Mouse (Mus musculus) left cerebral cortex, adult 2 months (tissue): ENCODE results near the gene Mtmr12. TPM values are rescaled to one million over a fixed set of nuclear protein-coding genes. Genes with fewer than 3 reads are reported as not detected.

Source experiments
- DNase-seq, 2 experiments: peaks; one replicate each; pipeline ENCODE4 v3.0.0; 2021 to 2022; ENCODE audit warnings: low spot score in 2 of 2, mixed read lengths in 1 of 2; ENCODE audit errors: extremely low spot score in 1 of 2
- H3K27ac ChIP-seq: fragments of 200-600 bp; 2 replicates; pipeline ENCODE4 v1.8.1; 2022
- H3K4me3 ChIP-seq: fragments of 200-600 bp; 2 replicates; pipeline ENCODE4 v1.8.1; 2022
- CTCF ChIP-seq: fragments of 200-600 bp; IDR thresholded peaks from 2 replicates; pipeline ENCODE4 v1.8.1; 2022; ENCODE audit warnings: antibody characterized with exemption, mild to moderate bottlenecking, moderate library complexity
- intact Hi-C: fragments of 180-260 bp; cut with DNase I; formaldehyde crosslinking; loops from one replicate; pipeline ENCODE4 v1.15.1; 2025
- total RNA-seq, 2 experiments: library from RNA; stranded (reverse); gene quantifications; 2 replicates each; pipeline ENCODE4 v1.2.3; 2021

Gene Mtmr12
- total RNA-seq, 2 experiments from 2014 or later, result 54.9 to 55.6 TPM

DNA sequence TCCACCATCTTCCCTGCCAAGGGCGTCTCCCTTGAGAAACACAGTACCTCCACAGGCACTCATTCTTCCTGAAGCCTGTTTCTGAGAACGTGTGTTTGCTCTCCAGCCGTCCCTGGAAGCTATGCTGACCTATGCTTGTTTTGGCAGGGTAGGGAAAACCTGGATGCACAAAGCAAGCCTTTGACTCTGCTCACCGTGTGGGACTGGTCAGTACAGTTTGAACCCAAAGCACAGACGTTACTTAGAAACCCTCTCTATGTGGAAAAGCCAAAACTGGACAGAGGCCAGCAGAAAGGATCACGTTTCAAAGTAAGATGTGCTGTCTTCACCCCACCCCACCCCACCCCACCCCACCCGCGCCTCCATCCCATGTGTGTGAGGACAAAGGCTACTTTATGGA is 61.6 kb downstream of the Mtmr12 start:
- no peak for TF ChIP-seq CTCF
- no peak overlapping the region for H3K27ac ChIP-seq
- intact Hi-C loops, result loop anchor here (5.0 kb wide), 1 partner anchor 294 kb away; no protein-coding TSS in a partner anchor
- no peak overlapping the region for H3K4me3 ChIP-seq
- no peak for DNase-seq

DNA sequence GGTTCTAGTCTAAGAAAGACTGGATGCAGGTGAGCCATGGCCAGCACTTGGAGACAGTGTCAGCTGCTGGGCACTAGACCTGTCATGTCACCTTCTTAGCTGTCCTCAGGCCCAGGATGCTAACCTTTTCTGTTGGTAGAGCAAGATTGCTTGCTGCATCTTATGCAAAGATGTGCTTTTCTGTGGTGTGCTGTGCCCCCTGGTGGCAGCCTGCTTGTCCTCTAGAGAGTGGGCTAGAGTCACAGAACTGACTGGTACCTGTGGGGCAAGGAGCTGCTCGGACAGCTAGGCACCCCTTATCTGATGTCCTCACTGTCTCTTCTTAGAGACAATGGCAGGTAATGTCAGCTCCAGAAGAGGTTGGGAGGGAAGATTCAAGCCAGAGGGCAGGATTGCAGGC is 63.2 kb downstream of the Mtmr12 start:
- peak; percentile 68 to 69 for DNase-seq
- TF ChIP-seq CTCF, result peak; percentile 84
- Histone ChIP-seq H3K4me3 (no peak overlapping the region), H3K27ac (no peak overlapping the region)
- intact Hi-C loops, result loop anchor here (2.0 to 5.0 kb wide), 2 partner anchors 71 to 296 kb away; no protein-coding TSS in a partner anchor

- intact Hi-C loops, result loop anchor here (5.0 kb wide), 2 partner anchors 306 to 526 kb away; no protein-coding TSS in a partner anchor
- Histone ChIP-seq H3K27ac (no peak overlapping the region), H3K4me3 (no peak overlapping the region)
- TF ChIP-seq CTCF, result no peak
- DNase-seq, result no peak
Measured at GRCm38 (mm10) chr15:12271340-12271739, 66.5 kb downstream of the Mtmr12 start.

GRCm38 (mm10) chr15:12273325-12274052 is 68.7 kb downstream of the Mtmr12 start:
- intact Hi-C loops, result loop anchor here (5.0 kb wide), 2 partner anchors 304 to 524 kb away; no protein-coding TSS in a partner anchor
- TF ChIP-seq CTCF, result no peak
- no peak overlapping the region for H3K4me3 ChIP-seq
- no peak overlapping the region for H3K27ac ChIP-seq
- no peak for DNase-seq

GRCm38 (mm10) chr15:12274053-12274769 is 69.4 kb downstream of the Mtmr12 start:
- no peak overlapping the region for H3K27ac ChIP-seq
- intact Hi-C loops, result loop anchor here (5.0 kb wide), 2 partner anchors 303 to 523 kb away; no protein-coding TSS in a partner anchor
- DNase-seq, result no peak
- peak; percentile 31 for TF ChIP-seq CTCF
- no peak overlapping the region for H3K4me3 ChIP-seq

GRCm38 (mm10) chr15:12275091-12275623 is 70.3 kb downstream of the Mtmr12 start:
- Histone ChIP-seq H3K27ac (no peak overlapping the region), H3K4me3 (no peak overlapping the region)
- no peak for DNase-seq
- TF ChIP-seq CTCF, result no peak
- intact Hi-C loops, result no loop called here

DNA sequence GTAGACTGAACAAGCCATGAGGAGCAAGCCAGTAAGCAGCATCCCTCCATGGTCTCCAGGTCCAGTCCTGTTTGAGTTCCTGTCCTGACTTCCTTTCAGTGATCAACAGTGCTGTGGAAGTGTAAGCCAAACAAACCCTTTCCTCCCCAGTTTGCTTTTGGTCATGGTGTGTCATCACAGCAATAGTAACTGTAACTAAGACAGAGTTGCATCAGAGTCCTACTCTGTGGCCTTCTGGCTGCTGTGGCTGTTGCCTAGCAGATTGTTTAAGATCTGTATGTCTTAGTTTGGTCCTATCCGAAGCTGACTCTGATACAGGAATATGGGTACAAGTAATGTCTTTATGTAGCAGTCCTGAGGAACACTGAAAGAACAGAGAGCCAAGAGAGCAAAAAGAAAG is 75.0 kb downstream of the Mtmr12 start:
- no peak overlapping the region for H3K27ac ChIP-seq
- no peak for DNase-seq
- no peak overlapping the region for H3K4me3 ChIP-seq
- no peak for TF ChIP-seq CTCF
- intact Hi-C loops, result no loop called here

DNA sequence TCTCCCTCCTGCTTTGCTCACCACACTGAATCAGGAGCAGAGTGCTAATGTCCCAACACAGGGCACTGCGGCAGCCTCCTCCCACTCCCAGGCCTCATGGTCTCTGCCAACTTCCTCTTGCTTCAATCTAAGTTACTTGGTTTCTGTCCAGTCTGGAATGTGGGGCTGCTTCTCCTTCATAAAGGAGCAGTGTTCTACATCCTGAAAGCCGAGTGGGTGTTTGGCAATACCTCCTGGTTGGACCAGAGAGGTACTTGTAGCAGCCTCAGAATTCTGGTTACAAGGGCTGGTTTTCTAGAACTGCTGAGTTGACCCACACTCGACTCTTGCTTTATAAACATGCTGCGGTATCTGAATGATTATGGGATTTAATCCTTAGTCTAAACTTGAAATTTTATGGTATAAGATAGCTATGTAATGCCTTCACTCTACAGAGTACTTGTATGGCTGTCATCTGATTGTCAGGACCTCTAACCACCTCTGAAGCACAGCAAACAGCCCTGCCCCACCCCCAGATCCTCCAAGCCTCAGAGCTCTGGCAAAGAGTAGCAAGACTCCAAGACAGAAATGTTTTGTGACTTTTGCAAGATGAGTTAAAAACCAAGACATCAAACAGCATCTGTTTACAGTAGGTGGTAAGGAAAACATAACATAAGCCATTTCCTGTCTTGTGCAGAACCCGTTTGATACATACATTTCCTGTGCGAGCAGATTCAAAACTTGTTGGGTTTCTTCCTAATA is 80.1 kb downstream of the Mtmr12 start:
- no peak overlapping the region for H3K4me3 ChIP-seq
- no peak overlapping the region for H3K27ac ChIP-seq
- intact Hi-C loops, result no loop called here
- TF ChIP-seq CTCF, result no peak
- DNase-seq, result no peak

DNA sequence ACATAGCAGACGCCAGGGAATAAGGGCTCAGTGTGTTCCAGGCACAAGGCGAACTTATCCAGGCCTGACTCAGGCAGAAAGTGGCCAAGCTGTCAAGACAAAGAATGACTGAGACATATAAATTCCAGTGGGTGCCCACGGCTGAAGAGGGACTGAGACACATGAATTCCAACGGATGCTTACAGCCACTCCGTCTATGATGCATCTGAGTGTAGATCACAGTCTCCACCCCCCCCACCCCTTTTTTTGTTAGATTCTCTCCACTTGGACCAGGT is 80.6 kb downstream of the Mtmr12 start:
- no peak for DNase-seq

GRCm38 (mm10) chr15:12290330-12290729 is 85.5 kb downstream of the Mtmr12 start:
- Histone ChIP-seq H3K4me3 (no peak overlapping the region), H3K27ac (no peak overlapping the region)
- TF ChIP-seq CTCF, result no peak
- intact Hi-C loops, result no loop called here
- no peak for DNase-seq

More for the DNA sequence above, 80.6 kb downstream of the Mtmr12 start:
- Histone ChIP-seq H3K4me3 (no peak overlapping the region), H3K27ac (no peak overlapping the region)
- intact Hi-C loops, result no loop called here
- TF ChIP-seq CTCF, result no peak

DNA sequence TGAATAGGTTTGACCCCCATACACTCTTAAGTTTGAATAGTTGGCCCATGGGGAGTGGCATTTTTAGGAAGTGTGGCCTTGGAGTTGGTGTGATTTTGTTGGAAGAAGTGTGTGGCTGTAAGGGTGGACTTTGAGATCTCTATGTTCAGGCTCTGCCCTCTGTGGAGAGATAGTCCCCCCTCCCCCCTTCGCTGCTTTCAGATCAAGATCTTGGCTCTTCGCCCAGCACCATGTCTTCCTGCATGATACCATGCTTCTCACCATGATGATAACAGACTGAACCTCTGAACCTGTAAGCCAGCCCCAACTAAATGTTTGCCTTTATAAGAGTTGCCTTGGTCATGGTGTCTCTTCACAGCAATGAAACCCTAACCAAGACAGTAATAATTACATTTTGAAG is 86.9 kb downstream of the Mtmr12 start:
- H3K27ac ChIP-seq, result no peak overlapping the region
- intact Hi-C loops, result no loop called here
- no peak overlapping the region for H3K4me3 ChIP-seq
- no peak for TF ChIP-seq CTCF
- DNase-seq, result no peak

DNA sequence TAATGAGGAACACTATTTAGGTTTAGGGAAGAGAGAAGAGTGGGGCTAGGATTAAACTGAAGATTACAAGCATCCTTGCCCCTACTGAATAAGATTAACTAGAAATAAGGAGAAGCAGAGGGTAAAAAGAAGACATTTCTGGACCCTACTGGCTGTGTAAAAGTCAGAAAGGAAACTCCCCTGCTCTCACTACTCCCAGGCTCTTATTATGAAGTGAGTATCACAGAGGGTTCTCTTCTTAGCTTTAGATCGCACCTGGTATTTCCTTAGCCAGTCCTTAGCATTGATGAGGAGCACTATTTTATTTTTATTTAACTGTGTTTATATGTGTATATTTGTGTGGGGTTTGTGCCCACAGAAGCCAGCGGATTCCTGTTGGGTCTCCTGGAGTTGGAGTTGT is 91.4 kb downstream of the Mtmr12 start:
- no peak for TF ChIP-seq CTCF
- DNase-seq, result no peak
- Histone ChIP-seq H3K27ac (no peak overlapping the region), H3K4me3 (no peak overlapping the region)
- intact Hi-C loops, result no loop called here
